Mouse (Mus musculus) neural tube, embryonic 15.5 days (tissue): Measurements from ENCODE around the gene Dlg2. TPM values are rescaled to one million over a fixed set of nuclear protein-coding genes. Genes with fewer than 3 reads are reported as not detected.

ENCODE experiments used
- ATAC-seq: fragments of 200-750 bp; cut with Nextera tagmentation; 2 replicates; pipeline ENCODE4 v1.8.0; 2017; ENCODE audit warnings: mild to moderate bottlenecking, moderate TSS enrichment, moderate library complexity; ENCODE audit not compliant: low FRiP score
- H3K27ac ChIP-seq: fragments of 300-500 bp; sonication (generic); replicated peaks from 2 replicates; pipeline ENCODE4 v1.5.1; 2015; ENCODE audit warnings: mild to moderate bottlenecking, inconsistent platforms
- H3K27me3 ChIP-seq: fragments of 300-500 bp; sonication (generic); replicated peaks from 2 replicates; pipeline ENCODE4 v1.6.1; 2015; ENCODE audit warnings: inconsistent platforms
- H3K36me3 ChIP-seq: fragments of 300-500 bp; sonication (generic); 2 replicates; pipeline ENCODE4 v1.6.1; 2015; ENCODE audit warnings: inconsistent platforms
- H3K4me1 ChIP-seq: fragments of 300-500 bp; sonication (generic); 2 replicates; pipeline ENCODE4 v1.6.1; 2015; ENCODE audit warnings: inconsistent platforms
- H3K4me2 ChIP-seq: fragments of 300-500 bp; sonication (generic); 2 replicates; pipeline ENCODE4 v1.6.1; 2015; ENCODE audit warnings: inconsistent platforms, mild to moderate bottlenecking, moderate library complexity
- H3K4me3 ChIP-seq: fragments of 300-500 bp; sonication (generic); replicated peaks from 2 replicates; pipeline ENCODE4 v1.5.1; 2015; ENCODE audit warnings: mild to moderate bottlenecking, inconsistent platforms
- H3K9ac ChIP-seq: fragments of 300-500 bp; sonication (generic); replicated peaks from 2 replicates; pipeline ENCODE4 v1.6.1; 2015; ENCODE audit warnings: mild to moderate bottlenecking, inconsistent platforms
- H3K9me3 ChIP-seq: fragments of 300-500 bp; sonication (generic); replicated peaks from 2 replicates; pipeline ENCODE4 v1.6.1; 2016; ENCODE audit warnings: inconsistent platforms
- WGBS: fragments of 180-500 bp; shearing (Covaris S2); methylation state at CpG from one replicate; pipeline ENCODE4 v1.1.7; 2015; ENCODE audit warnings: mixed read lengths; 5-methylcytosine and 5-hydroxymethylcytosine counted together
- polyA plus RNA-seq: library from polyadenylated mRNA; unstranded; fragments of >200 nt; fragmentation: Nextera tagmentation; extraction: Ambion mirVana; gene quantifications from 2 replicates; pipeline ENCODE4 v1.2.1, GENCODE M21; 2015

Dlg2 gene
- polyA plus RNA-seq, 1 experiment from 2014 or later: 29.9 TPM

DNA sequence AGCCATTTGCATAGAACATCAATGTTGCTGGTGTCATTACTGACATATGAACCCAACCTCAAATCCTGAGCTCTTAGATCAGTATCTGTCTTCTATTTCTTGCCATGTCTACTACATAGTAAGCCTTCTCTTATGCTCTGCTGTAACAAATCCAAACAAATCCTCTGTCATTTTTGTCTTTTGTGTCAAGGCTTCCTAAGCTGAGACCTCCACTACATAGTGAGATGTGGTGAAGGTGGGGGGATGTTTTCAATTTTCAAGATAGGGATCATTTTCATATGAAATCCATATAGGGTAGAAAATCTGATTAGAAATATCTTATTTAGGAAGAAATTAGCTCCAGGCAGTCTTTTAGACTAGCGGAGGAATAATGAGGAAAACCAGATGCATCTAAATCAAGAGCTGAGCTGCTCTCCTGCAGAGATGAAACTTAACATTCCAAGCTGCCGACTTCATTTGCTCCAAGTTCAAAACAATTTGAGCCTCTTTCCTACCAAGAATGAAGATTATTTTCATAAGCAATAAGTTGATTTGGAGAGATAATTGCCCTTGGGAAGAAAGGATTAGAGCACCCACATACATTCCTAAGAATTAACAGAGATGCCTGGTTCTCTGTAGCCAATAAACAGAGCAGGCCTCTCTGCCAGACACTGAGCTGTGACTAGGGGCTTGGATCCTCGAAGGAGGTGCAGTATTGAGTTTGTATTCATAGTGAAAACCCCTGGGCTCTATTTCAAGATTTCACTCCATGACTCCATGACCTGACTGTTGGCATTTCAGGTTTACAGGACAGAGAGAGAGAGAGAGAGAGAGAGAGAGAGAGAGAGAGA, 2009.6 kb downstream of the Dlg2 start:
- no peaks in the 10 kb centered on the region for H3K27me3 ChIP-seq
- WGBS: 51% methylated on average over 3 of the region's 3 CpGs
- no peak overlapping the region for H3K9ac ChIP-seq
- H3K4me1 ChIP-seq: no peaks in the 10 kb centered on the region
- H3K36me3 ChIP-seq: no peaks in the 10 kb centered on the region
- H3K4me2 ChIP-seq: no peak overlapping the region
- H3K27ac ChIP-seq: no peak overlapping the region
- no peak overlapping the region for H3K4me3 ChIP-seq
- ATAC-seq: no peak
- no peaks in the 10 kb centered on the region for H3K9me3 ChIP-seq

DNA sequence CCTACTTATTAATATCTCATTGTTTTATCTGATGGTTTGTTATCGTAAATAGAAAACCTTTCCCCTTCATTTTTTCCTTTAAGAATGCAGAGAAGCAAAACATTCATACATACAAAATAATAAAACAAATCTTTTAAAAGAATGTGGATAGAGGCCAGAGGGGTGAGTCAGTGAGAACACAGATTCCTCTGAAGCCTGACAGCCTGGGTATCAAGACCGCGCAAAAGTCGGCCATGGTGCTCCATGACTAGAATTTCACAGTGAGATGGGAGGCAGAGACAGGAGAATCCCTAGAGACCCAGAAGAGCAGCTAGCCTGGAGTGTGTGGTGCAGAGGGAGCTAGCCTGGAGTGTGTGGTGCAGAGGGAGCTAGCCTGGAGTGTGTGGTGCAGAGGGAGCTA, 2010.4 kb downstream of the Dlg2 start:
- Histone ChIP-seq H3K4me1 (no peaks in the 10 kb centered on the region), H3K4me2 (no peak overlapping the region), H3K36me3 (no peaks in the 10 kb centered on the region), H3K27ac (no peak overlapping the region), H3K9me3 (no peaks in the 10 kb centered on the region), H3K4me3 (no peak overlapping the region), H3K9ac (no peak overlapping the region), H3K27me3 (no peaks in the 10 kb centered on the region)
- no peak for ATAC-seq
- WGBS: 93% methylated on average over 4 of the region's 4 CpGs

DNA sequence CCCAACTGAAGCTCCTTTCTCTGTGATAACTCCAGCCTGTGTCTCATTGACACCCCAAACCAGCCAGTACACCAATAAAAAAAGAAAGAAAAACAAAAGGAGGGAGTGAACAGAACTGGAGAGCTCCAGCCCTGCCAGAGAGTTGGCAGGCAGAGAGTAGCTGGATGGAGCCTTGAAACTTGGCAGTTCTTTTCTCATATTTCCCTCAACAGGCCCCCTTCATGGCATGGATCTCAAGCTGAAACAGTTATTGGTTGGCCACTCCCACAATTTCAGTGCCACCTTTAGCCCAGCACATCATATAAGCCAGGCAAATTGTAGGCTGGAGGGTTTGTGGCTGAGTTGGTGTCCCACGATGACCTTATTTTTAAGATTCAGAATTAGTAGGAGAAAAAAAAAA, 2015.8 kb downstream of the Dlg2 start:
- H3K9me3 ChIP-seq: no peaks in the 10 kb centered on the region
- no peak overlapping the region for H3K4me3 ChIP-seq
- H3K9ac ChIP-seq: no peak overlapping the region
- WGBS: 95% methylated on average over 1 of the region's 1 CpGs
- no peak for ATAC-seq
- H3K27me3 ChIP-seq: no peaks in the 10 kb centered on the region
- no peak overlapping the region for H3K4me2 ChIP-seq
- H3K4me1 ChIP-seq: no peaks in the 10 kb centered on the region
- H3K36me3 ChIP-seq: no peaks in the 10 kb centered on the region
- H3K27ac ChIP-seq: no peak overlapping the region

DNA sequence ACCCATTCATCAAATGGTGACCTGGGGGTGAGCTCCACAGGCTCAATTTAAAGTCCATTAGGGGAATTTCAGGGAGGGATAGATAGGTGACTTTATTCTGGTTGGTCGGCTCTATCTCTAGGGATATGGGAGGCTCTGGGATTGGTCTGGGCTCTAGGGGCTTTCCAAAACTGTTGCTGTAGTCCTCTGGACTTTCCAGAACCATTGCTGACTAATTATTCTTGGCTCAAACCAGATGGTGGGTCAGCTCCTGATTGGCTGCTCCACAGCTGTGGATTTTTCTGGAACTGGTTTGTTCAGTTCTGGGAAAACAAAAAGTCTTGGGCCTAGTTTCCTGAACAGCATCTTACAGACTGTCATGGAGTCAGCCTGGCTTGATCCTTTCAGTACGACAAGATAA, 2017.0 kb downstream of the Dlg2 start:
- WGBS: 93% methylated on average over 2 of the region's 2 CpGs

More for the DNA sequence above, 2017.0 kb downstream of the Dlg2 start:
- no peaks in the 10 kb centered on the region for H3K4me1 ChIP-seq
- H3K27me3 ChIP-seq: no peaks in the 10 kb centered on the region
- H3K4me3 ChIP-seq: no peak overlapping the region
- no peak for ATAC-seq
- no peaks in the 10 kb centered on the region for H3K36me3 ChIP-seq
- no peak overlapping the region for H3K9ac ChIP-seq
- no peaks in the 10 kb centered on the region for H3K9me3 ChIP-seq
- no peak overlapping the region for H3K27ac ChIP-seq
- no peak overlapping the region for H3K4me2 ChIP-seq

Other genes starting within 250 kb of the Dlg2 start
- not detected in 2 replicates for gene Ccdc83, start 210.9 kb upstream of the Dlg2 start, polyA plus RNA-seq
- 9.8 and 10.1 TPM in 2 replicates for gene Sytl2, start 174.4 kb upstream of the Dlg2 start, polyA plus RNA-seq
- 1.3 and 1.5 TPM in 2 replicates for gene Ccdc89, start 50.1 kb upstream of the Dlg2 start, polyA plus RNA-seq
- 30.2 and 33.8 TPM in 2 replicates for gene Crebzf, start 33.9 kb upstream of the Dlg2 start, polyA plus RNA-seq
- 139 and 163 TPM in 2 replicates for gene Tmem126a, start 19.4 kb upstream of the Dlg2 start, polyA plus RNA-seq
- 47.2 and 49.0 TPM in 2 replicates for gene Tmem126b, start 671 bp upstream of the Dlg2 start, polyA plus RNA-seq